Mouse (Mus musculus) heart, embryonic 15.5 days (tissue): ENCODE measurements around the gene Arhgef17. TPM values are rescaled to one million over a fixed set of nuclear protein-coding genes. Genes with fewer than 3 reads are reported as not detected.

Experiments used
- ATAC-seq: fragments of 200-750 bp; cut with Nextera tagmentation; replicated peaks from 2 replicates; pipeline ENCODE4 v1.8.0; 2017; ENCODE audit warnings: low read depth, moderate TSS enrichment; ENCODE audit not compliant: insufficient number of reproducible peaks, insufficient read depth, low FRiP score
- H3K27ac ChIP-seq: fragments of 300-500 bp; sonication (generic); 2 replicates; pipeline ENCODE4 v1.5.1; 2015; ENCODE audit warnings: mild to moderate bottlenecking, inconsistent platforms
- H3K27me3 ChIP-seq: fragments of 300-500 bp; sonication (generic); 2 replicates; pipeline ENCODE4 v1.6.1; 2015; ENCODE audit warnings: inconsistent platforms
- H3K36me3 ChIP-seq: fragments of 300-500 bp; sonication (generic); 2 replicates; pipeline ENCODE4 v1.6.1; 2015; ENCODE audit warnings: mild to moderate bottlenecking, inconsistent platforms
- H3K4me1 ChIP-seq: fragments of 300-500 bp; sonication (generic); replicated peaks from 2 replicates; pipeline ENCODE4 v1.6.1; 2015; ENCODE audit warnings: inconsistent platforms
- H3K4me2 ChIP-seq: fragments of 300-500 bp; sonication (generic); 2 replicates; pipeline ENCODE4 v1.6.1; 2015; ENCODE audit warnings: inconsistent platforms, mild to moderate bottlenecking, moderate library complexity
- H3K4me3 ChIP-seq: fragments of 300-500 bp; sonication (generic); 2 replicates; pipeline ENCODE4 v1.5.1; 2015; ENCODE audit warnings: mild to moderate bottlenecking, inconsistent platforms
- H3K9ac ChIP-seq: fragments of 300-500 bp; sonication (generic); 2 replicates; pipeline ENCODE4 v1.6.1; 2015; ENCODE audit warnings: mild to moderate bottlenecking, inconsistent platforms
- H3K9me3 ChIP-seq: fragments of 300-500 bp; sonication (generic); replicated peaks from 2 replicates; pipeline ENCODE4 v1.6.1; 2016; ENCODE audit warnings: inconsistent platforms
- WGBS: fragments of 180-500 bp; shearing (Covaris S2); methylation state at CpG from one replicate; pipeline ENCODE4 v1.1.7; 2015; ENCODE audit warnings: mixed read lengths; 5-methylcytosine and 5-hydroxymethylcytosine counted together
- polyA plus RNA-seq: library from polyadenylated mRNA; unstranded; fragments of >200 nt; fragmentation: Nextera tagmentation; extraction: Ambion mirVana; gene quantifications from 2 replicates; pipeline ENCODE4 v1.2.1, GENCODE M21; 2015

The Arhgef17 gene
- polyA plus RNA-seq, 1 experiment from 2014 or later: 4.1 TPM

DNA sequence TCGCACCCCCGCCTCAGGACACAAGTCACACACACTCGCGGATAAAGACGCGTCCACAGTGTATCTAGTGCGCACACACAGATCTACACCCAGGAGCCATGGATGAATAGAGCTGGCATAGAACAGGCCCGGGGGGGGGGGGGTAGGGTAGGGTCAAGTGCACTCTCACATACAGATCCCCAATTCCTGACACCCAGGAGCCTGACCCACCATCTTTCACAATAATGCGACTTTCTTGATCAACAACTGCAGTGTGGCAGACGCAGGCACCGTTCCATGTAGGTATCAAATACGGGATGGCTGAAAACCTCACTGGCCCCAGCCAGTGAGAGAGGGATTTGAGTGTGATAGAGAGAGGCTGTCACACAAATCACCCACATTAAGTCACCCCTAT lies 37.1 kb downstream of the Arhgef17 start:
- 0 out of 2 replicates have a peak, but pooled peaks cover 5% of the 10 kb centered on the region for H3K36me3 ChIP-seq
- peak overlapping the region; percentile 56 for H3K4me3 ChIP-seq
- H3K4me2 ChIP-seq: peak overlapping the region; percentile 84
- WGBS: 9% methylated on average over 12 of the region's 12 CpGs
- no peaks in the 10 kb centered on the region for H3K9me3 ChIP-seq
- H3K27me3 ChIP-seq: no peaks in the 10 kb centered on the region
- H3K9ac ChIP-seq: peak overlapping the region; percentile 65
- peaks cover 30% of the 10 kb centered on the region for H3K4me1 ChIP-seq
- no peak for ATAC-seq
- no peak overlapping the region for H3K27ac ChIP-seq

DNA sequence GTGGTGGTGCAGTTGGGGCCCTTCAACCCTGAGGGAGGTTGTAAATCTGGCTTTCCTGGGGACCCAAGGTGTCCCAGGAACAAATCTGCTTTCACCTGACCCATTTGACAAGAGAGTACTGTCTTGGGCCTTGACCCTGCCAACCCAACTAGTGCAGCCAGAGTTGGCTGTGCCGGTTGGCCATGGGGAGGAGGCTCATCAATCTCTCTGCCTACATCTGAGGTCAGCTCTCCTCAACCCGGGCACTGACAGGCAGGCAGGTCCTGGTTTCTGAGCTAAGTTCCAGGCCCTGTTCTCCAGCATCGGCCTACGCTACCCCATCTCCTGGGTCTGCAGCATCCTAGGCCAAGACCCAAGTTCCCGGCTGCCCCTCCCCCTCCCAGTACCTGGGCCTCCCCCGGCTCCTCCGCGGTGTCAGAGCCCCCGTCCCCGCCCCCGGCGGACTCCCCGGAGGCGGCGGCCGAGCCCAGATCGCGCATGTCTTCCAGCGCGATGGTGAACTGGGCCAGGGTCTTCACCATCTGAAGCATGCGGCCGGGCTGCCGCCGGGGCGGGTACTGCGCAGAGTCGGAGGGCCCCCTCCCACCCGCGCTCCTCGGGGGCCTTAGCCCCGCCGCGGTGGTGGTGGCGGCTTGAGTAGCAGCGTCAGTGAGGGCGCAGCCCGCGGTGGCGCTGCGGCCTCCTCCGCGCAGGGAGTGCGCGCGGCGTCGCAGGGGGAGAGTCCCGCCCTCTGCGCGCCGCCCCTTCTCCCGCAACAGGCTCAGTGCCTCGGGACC lies 37.7 kb downstream of the Arhgef17 start:
- Histone ChIP-seq H3K27ac (no peak overlapping the region), H3K27me3 (no peaks in the 10 kb centered on the region), H3K4me1 (peaks cover 30% of the 10 kb centered on the region), H3K9ac (peak overlapping the region; percentile 65), H3K4me2 (peak overlapping the region; percentile 84), H3K4me3 (peak overlapping the region; percentile 56), H3K36me3 (0 out of 2 replicates have a peak, but pooled peaks cover 11% of the 10 kb centered on the region), H3K9me3 (no peaks in the 10 kb centered on the region)
- 5% methylated on average over 48 of the region's 53 CpGs for WGBS
- ATAC-seq: peak; percentile 34; the same call in 1 of the 2 replicates

GRCm38 (mm10) chr7:100893249-100894056 lies 38.5 kb downstream of the Arhgef17 start:
- H3K4me3 ChIP-seq: 0 out of 2 replicates have a peak overlapping the region, but pooled peaks have one; percentile 56
- peak overlapping the region; percentile 12; the same call in 1 of the 2 replicates for H3K9ac ChIP-seq
- peaks cover 30% of the 10 kb centered on the region for H3K4me1 ChIP-seq
- peak; percentile 48 for ATAC-seq
- peaks cover 18% of the 10 kb centered on the region; the same call in 1 of the 2 replicates for H3K36me3 ChIP-seq
- 40% methylated on average over 20 of the region's 20 CpGs for WGBS
- H3K9me3 ChIP-seq: no peaks in the 10 kb centered on the region
- H3K27me3 ChIP-seq: no peaks in the 10 kb centered on the region
- H3K4me2 ChIP-seq: peak overlapping the region; percentile 84
- peak overlapping the region; percentile 23 for H3K27ac ChIP-seq

DNA sequence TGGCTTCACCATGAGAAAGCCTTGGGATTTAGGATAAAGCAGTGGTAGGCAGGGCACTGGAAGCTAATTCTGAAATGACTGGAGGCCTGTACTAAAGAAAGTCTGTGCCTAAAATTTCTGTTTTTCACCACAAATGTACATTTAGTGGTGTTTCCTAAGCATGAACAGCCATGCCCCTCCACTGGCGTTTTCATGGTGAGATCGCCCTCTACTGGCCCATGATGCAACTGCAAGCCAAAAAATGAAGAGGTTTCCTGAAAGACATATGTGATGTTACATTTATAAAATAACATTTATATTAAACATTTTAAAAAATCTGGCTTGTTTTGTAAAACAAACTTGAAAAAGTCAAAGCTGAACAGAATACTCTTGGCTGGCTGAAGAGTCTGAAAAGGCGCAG lies 45.4 kb downstream of the Arhgef17 start:
- H3K4me2 ChIP-seq: no peak overlapping the region
- H3K27me3 ChIP-seq: no peaks in the 10 kb centered on the region
- no peak overlapping the region for H3K4me3 ChIP-seq
- ATAC-seq: no peak
- peaks cover 56% of the 10 kb centered on the region for H3K36me3 ChIP-seq
- no peak overlapping the region for H3K27ac ChIP-seq
- H3K9ac ChIP-seq: no peak overlapping the region
- H3K9me3 ChIP-seq: no peaks in the 10 kb centered on the region
- no peaks in the 10 kb centered on the region for H3K4me1 ChIP-seq
- WGBS: 32% methylated on average over 3 of the region's 3 CpGs

- H3K27me3 ChIP-seq: no peaks in the 10 kb centered on the region
- WGBS: 86% methylated on average over 4 of the region's 4 CpGs
- peaks cover 67% of the 10 kb centered on the region for H3K36me3 ChIP-seq
Observed at GRCm38 (mm10) chr7:100884460-100884859, 47.4 kb downstream of the Arhgef17 start.

GRCm38 (mm10) chr7:100881950-100882349 lies 50.0 kb downstream of the Arhgef17 start:
- H3K9me3 ChIP-seq: no peaks in the 10 kb centered on the region
- no peak for ATAC-seq
- no peaks in the 10 kb centered on the region for H3K27me3 ChIP-seq
- WGBS: 91% methylated on average over 4 of the region's 4 CpGs
- no peak overlapping the region for H3K9ac ChIP-seq
- no peak overlapping the region for H3K4me2 ChIP-seq
- H3K36me3 ChIP-seq: peaks cover 83% of the 10 kb centered on the region
- H3K27ac ChIP-seq: no peak overlapping the region
- H3K4me1 ChIP-seq: 0 out of 2 replicates have a peak, but pooled peaks cover 4% of the 10 kb centered on the region
- H3K4me3 ChIP-seq: no peak overlapping the region

More at GRCm38 (mm10) chr7:100884460-100884859, 47.4 kb downstream of the Arhgef17 start:
- Histone ChIP-seq H3K4me1 (0 out of 2 replicates have a peak, but pooled peaks cover 3% of the 10 kb centered on the region), H3K9ac (no peak overlapping the region), H3K4me3 (no peak overlapping the region), H3K9me3 (no peaks in the 10 kb centered on the region), H3K27ac (no peak overlapping the region), H3K4me2 (no peak overlapping the region)
- ATAC-seq: no peak

GRCm38 (mm10) chr7:100881531-100881930 lies 50.4 kb downstream of the Arhgef17 start:
- WGBS: 82% methylated on average over 9 of the region's 9 CpGs
- peaks cover 84% of the 10 kb centered on the region for H3K36me3 ChIP-seq

DNA sequence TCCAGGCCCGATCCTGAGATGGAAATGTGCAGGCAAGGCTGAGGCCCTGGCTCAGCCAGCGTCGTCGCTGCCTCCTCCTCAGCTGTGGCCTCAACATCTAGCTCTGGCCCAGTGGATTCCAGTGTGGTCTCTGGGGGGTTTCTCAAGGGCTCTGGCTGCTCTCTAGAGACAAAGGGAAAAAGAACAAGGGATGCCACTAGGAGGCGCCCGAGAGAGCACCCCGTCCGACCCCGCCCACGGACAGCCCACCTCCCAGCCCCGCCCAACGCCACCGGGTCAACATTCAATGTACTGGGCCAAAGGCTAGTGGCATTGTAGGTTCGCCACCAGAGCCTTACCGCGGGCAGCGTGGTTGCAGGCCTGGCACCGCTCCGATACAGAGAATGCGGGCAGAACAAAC lies 52.3 kb downstream of the Arhgef17 start:
- Histone ChIP-seq H3K36me3 (peaks cover 77% of the 10 kb centered on the region), H3K4me3 (no peak overlapping the region)
- no peak for ATAC-seq

More at GRCm38 (mm10) chr7:100881531-100881930, 50.4 kb downstream of the Arhgef17 start:
- no peak for ATAC-seq
- Histone ChIP-seq H3K4me3 (no peak overlapping the region), H3K4me1 (0 out of 2 replicates have a peak, but pooled peaks cover 6% of the 10 kb centered on the region), H3K4me2 (no peak overlapping the region), H3K27ac (no peak overlapping the region), H3K9ac (no peak overlapping the region), H3K27me3 (no peaks in the 10 kb centered on the region), H3K9me3 (no peaks in the 10 kb centered on the region)

DNA sequence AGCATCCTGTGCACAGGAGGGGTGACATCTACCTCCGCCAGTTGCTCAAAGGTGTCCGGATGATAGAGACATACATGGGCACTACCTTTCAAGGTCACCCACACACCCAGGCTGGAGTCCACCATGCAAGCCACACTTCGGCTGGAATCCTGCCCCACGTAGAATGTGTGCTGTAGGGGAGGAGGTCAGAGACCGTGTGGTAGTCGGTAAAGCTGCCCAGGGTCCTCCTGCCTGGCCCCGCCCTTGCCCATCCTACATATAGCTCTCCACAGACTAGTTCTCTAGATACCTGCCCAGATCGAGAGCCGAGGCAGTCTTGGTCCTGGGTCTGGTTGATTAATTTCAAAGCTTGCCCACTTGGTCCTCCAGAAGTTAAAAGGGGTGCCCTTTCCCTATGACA lies 55.1 kb downstream of the Arhgef17 start:
- H3K36me3 ChIP-seq: peaks cover 63% of the 10 kb centered on the region
- no peaks in the 10 kb centered on the region for H3K9me3 ChIP-seq
- H3K4me2 ChIP-seq: no peak overlapping the region
- H3K4me1 ChIP-seq: peaks cover 20% of the 10 kb centered on the region
- H3K27me3 ChIP-seq: no peaks in the 10 kb centered on the region
- no peak for ATAC-seq
- no peak overlapping the region for H3K4me3 ChIP-seq
- H3K9ac ChIP-seq: no peak overlapping the region
- peak overlapping the region; percentile 76; the same call in 1 of the 2 replicates for H3K27ac ChIP-seq
- WGBS: 80% methylated on average over 9 of the region's 9 CpGs

More for the DNA sequence above, 52.3 kb downstream of the Arhgef17 start:
- Histone ChIP-seq H3K9ac (no peak overlapping the region), H3K4me2 (no peak overlapping the region), H3K4me1 (peaks cover 12% of the 10 kb centered on the region; the same call in 1 of the 2 replicates), H3K9me3 (no peaks in the 10 kb centered on the region), H3K27ac (no peak overlapping the region), H3K27me3 (no peaks in the 10 kb centered on the region)
- 25% methylated on average over 20 of the region's 20 CpGs for WGBS

DNA sequence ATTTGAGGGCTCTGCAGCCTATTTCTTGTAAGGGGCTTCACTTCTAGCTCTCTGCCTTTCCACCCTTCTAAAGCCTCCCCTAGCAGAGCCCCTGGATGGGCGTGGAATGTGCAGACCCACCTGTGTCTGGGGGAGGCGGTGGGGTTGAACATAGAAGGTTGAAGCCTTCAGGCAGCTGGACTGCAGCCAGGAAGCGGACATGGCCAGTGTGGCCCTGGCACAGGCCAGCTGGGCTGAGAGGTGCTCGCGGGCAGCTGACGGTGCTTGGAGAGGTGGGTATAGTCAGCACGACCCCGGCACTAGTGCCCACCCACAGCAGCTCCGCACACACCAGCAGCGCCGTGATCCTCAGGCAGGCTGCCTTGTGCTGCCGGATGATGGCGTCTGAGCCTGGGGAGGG lies 55.6 kb downstream of the Arhgef17 start:
- Histone ChIP-seq H3K36me3 (peaks cover 62% of the 10 kb centered on the region), H3K27me3 (no peaks in the 10 kb centered on the region), H3K4me1 (peaks cover 25% of the 10 kb centered on the region), H3K4me3 (no peak overlapping the region), H3K9me3 (no peaks in the 10 kb centered on the region), H3K4me2 (no peak overlapping the region), H3K27ac (peak overlapping the region; percentile 76), H3K9ac (no peak overlapping the region)
- 75% methylated on average over 13 of the region's 13 CpGs for WGBS
- ATAC-seq: no peak

- peaks cover 57% of the 10 kb centered on the region for H3K36me3 ChIP-seq
- H3K4me2 ChIP-seq: no peak overlapping the region
- H3K27me3 ChIP-seq: no peaks in the 10 kb centered on the region
- ATAC-seq: no peak
- H3K27ac ChIP-seq: peak overlapping the region; percentile 76
- peaks cover 25% of the 10 kb centered on the region for H3K4me1 ChIP-seq
- no peak overlapping the region for H3K4me3 ChIP-seq
- no peaks in the 10 kb centered on the region for H3K9me3 ChIP-seq
- WGBS: 69% methylated on average over 1 of the region's 1 CpGs
- no peak overlapping the region for H3K9ac ChIP-seq
Observed at GRCm38 (mm10) chr7:100875822-100876221, 56.1 kb downstream of the Arhgef17 start.
